Mouse (Mus musculus): ENCODE measurements at regions not wholly inside any gene's neighbourhood (a gene's known extent, or its start where the extent isn't known, plus 50 kb on each side); places are given as distances from the start of the nearest gene placed in this dataset.

DNA sequence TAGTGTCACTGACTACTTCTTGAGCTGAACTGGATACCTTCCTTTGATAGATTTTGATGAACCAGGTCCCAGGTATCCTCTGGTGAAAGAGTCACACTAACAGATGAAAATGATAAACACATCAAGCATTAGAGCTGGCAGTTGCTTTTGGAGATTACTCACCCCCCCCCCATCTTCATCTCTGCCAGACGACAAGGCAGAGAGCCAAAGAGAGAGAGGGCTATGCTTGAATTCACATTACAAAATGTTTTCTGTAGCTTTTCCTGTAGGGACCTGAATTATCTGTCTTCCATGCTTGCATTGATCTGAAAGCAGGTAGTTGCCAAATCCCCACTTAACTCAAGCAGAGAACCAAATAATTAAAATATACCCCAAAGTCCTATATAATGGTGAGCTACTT, 525.3 kb downstream of the Gsdmc2 start:
- no peak overlapping the region for H3K27ac ChIP-seq (ENCODE audit: control insufficient read depth, low read depth, low read length)
- DNase-seq (ENCODE audit: low read depth, low spot score): no peak
- no peaks in the 10 kb centered on the region for H3K36me3 ChIP-seq (ENCODE audit: control insufficient read depth in 1 of 2, insufficient read depth in 2 of 2, low read length in 2 of 2)
- H3K79me2 ChIP-seq (ENCODE audit: control insufficient read depth, insufficient read depth, low read length, poor library complexity): no peaks in the 10 kb centered on the region
- H3K27me3 ChIP-seq (ENCODE audit: control insufficient read depth in 1 of 2, insufficient read depth in 2 of 2, low read length in 2 of 2): no peaks in the 10 kb centered on the region
- no peaks in the 10 kb centered on the region for H3K9me3 ChIP-seq (replicated peaks; ENCODE audit: insufficient read depth, low read length)
- H3K4me3 ChIP-seq (ENCODE audit: control insufficient read depth in 1 of 2, insufficient read depth in 1 of 2, low read depth in 2 of 2, low read length in 2 of 2): no peak overlapping the region
- H3K9ac ChIP-seq (ENCODE audit: control insufficient read depth, low read depth, low read length, poor library complexity, severe bottlenecking): no peak overlapping the region
- H3K4me1 ChIP-seq (ENCODE audit: control insufficient read depth in 1 of 2, insufficient read depth in 2 of 2, low read length in 2 of 2): no peaks in the 10 kb centered on the region
- TF ChIP-seq EP300 (IDR thresholded peaks at IDR 0.05; ENCODE audit: low read depth in 1 of 2, low read length in 2 of 2) (no peak), POLR2AphosphoS5 (IDR thresholded peaks at IDR 0.05; ENCODE audit: borderline replicate concordance, low read depth, low read length) (no peak), ZNF384 (IDR thresholded peaks at IDR 0.05; ENCODE audit: low read depth, low read length) (no peak)

DNA sequence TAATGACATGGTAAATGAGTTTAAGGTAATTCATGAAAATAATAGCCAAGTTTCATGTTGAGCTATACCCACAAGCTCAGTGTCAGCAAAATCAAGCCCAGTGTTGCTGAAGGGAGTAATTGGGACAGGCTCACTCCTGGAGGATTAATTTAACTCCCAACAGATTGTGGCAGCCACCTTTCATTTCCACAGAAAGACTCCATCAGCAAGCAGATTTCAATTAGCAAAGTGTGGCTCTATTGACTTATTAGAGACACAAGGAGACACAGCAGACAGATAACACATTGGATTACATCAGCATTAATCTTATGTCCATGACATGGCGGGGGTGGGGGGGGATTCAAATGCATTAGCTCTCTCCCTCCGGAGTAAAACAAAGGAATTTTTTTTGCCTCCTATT, 534.6 kb downstream of the Gsdmc2 start:
- Histone ChIP-seq H3K4me3 (ENCODE audit: control insufficient read depth in 1 of 2, insufficient read depth in 1 of 2, low read depth in 2 of 2, low read length in 2 of 2) (no peak overlapping the region), H3K27me3 (ENCODE audit: control insufficient read depth in 1 of 2, insufficient read depth in 2 of 2, low read length in 2 of 2) (no peaks in the 10 kb centered on the region), H3K79me2 (ENCODE audit: control insufficient read depth, insufficient read depth, low read length, poor library complexity) (no peaks in the 10 kb centered on the region), H3K9me3 (replicated peaks; ENCODE audit: insufficient read depth, low read length) (no peaks in the 10 kb centered on the region), H3K36me3 (ENCODE audit: control insufficient read depth in 1 of 2, insufficient read depth in 2 of 2, low read length in 2 of 2) (no peaks in the 10 kb centered on the region), H3K9ac (ENCODE audit: control insufficient read depth, low read depth, low read length, poor library complexity, severe bottlenecking) (no peak overlapping the region), H3K27ac (ENCODE audit: control insufficient read depth, low read depth, low read length) (no peak overlapping the region), H3K4me1 (ENCODE audit: control insufficient read depth in 1 of 2, insufficient read depth in 2 of 2, low read length in 2 of 2) (no peaks in the 10 kb centered on the region)
- no peak for TF ChIP-seq POLR2A (IDR thresholded peaks at IDR 0.05; ENCODE audit: control insufficient read depth in 1 of 2, insufficient read depth in 1 of 2, low read depth in 1 of 2, low read length in 2 of 2, poor library complexity in 1 of 2)
- TF ChIP-seq MAZ (IDR thresholded peaks at IDR 0.05; ENCODE audit: low read depth, low read length): no peak
- no peak for TF ChIP-seq CTCF (IDR thresholded peaks at IDR 0.05 in 2 of 3, conservative IDR thresholded peaks at IDR 0.05 in 1 of 3; ENCODE audit: control insufficient read depth in 1 of 3, insufficient read depth in 1 of 3, low read depth in 2 of 3, low read length in 3 of 3, poor library complexity in 1 of 3, severe bottlenecking in 1 of 3)
- TF ChIP-seq HCFC1 (IDR thresholded peaks at IDR 0.05; ENCODE audit: low read depth, low read length): no peak
- TF ChIP-seq ELF1 (IDR thresholded peaks at IDR 0.05; ENCODE audit: low read depth, low read length): no peak
- TF ChIP-seq TBP (IDR thresholded peaks at IDR 0.05; ENCODE audit: low read depth, low read length): no peak
- TF ChIP-seq POLR2AphosphoS2 (IDR thresholded peaks at IDR 0.05; ENCODE audit: low read length): no peak
- no peak for TF ChIP-seq GABPA (IDR thresholded peaks at IDR 0.05; ENCODE audit: low read depth, low read length)
- no peak for TF ChIP-seq ZKSCAN1 (IDR thresholded peaks at IDR 0.05; ENCODE audit: low read depth, low read length)
- TF ChIP-seq CHD1 (IDR thresholded peaks at IDR 0.05; ENCODE audit: low read depth, low read length): no peak
- no peak for TF ChIP-seq MYC (IDR thresholded peaks at IDR 0.05; ENCODE audit: low read depth, low read length)
- TF ChIP-seq TAL1 (IDR thresholded peaks at IDR 0.05; ENCODE audit: low read length): no peak
- no peak for TF ChIP-seq ZNF384 (IDR thresholded peaks at IDR 0.05; ENCODE audit: low read depth, low read length)
- TF ChIP-seq RAD21 (IDR thresholded peaks at IDR 0.05; ENCODE audit: low read depth, low read length): no peak
- TF ChIP-seq MAX (IDR thresholded peaks at IDR 0.05; ENCODE audit: low read length): no peak
- TF ChIP-seq POLR2AphosphoS5 (IDR thresholded peaks at IDR 0.05; ENCODE audit: borderline replicate concordance, low read depth, low read length): no peak
- TF ChIP-seq JUND (IDR thresholded peaks at IDR 0.05; ENCODE audit: low read depth, low read length): no peak
- TF ChIP-seq NELFE (IDR thresholded peaks at IDR 0.05; ENCODE audit: low read depth, low read length): no peak
- TF ChIP-seq MYB (IDR thresholded peaks at IDR 0.05; ENCODE audit: low read depth, low read length): no peak
- TF ChIP-seq SMC3 (IDR thresholded peaks at IDR 0.05; ENCODE audit: low read depth, low read length): no peak
- DNase-seq (ENCODE audit: low read depth, low spot score): no peak
